Mouse (Mus musculus) lung, adult 2 months (tissue): ENCODE data around the gene Gpsm1. TPM values are rescaled to one million over a fixed set of nuclear protein-coding genes. Genes with fewer than 3 reads are reported as not detected.

Experiments
- DNase-seq: peaks from one replicate; pipeline ENCODE4 v3.0.0; 2022
- H3K4me1 ChIP-seq: fragments of 200-500 bp; 2 replicates; pipeline ENCODE4 v1.6.1; 2011; ENCODE audit warnings: low read length; ENCODE audit not compliant: control insufficient read depth, insufficient read depth
- H3K4me3 ChIP-seq: fragments of 200-500 bp; replicated peaks from 2 replicates; pipeline ENCODE3; 2011; ENCODE audit warnings: low read depth, mild to moderate bottlenecking, control low read depth, low read length; ENCODE audit errors: extremely low read depth
- CTCF ChIP-seq: fragments of 200-500 bp; IDR thresholded peaks from 2 replicates; pipeline ENCODE4 v1.5.1; 2011; ENCODE audit warnings: mild to moderate bottlenecking, low read length, control low read depth; ENCODE audit not compliant: insufficient read depth
- POLR2A ChIP-seq: fragments of 200-500 bp; IDR thresholded peaks from 2 replicates; pipeline ENCODE4 v1.6.1; 2011; ENCODE audit warnings: low read depth, mild to moderate bottlenecking, control low read depth, low read length, borderline replicate concordance; ENCODE audit errors: extremely low read depth
- WGBS: fragments of 180-500 bp; shearing (Covaris S2); methylation state at CpG from one replicate; pipeline ENCODE4 v1.1.7; 2018; 5-methylcytosine and 5-hydroxymethylcytosine counted together
- polyA plus RNA-seq: library from polyadenylated mRNA; depleted of rRNA; stranded (reverse); fragments of >200 nt; gene quantifications from 2 replicates; pipeline ENCODE4 v1.2.3, GENCODE M21; 2012; rRNA removed

Gene Gpsm1
- 49.9 and 56.2 TPM in 2 replicates for polyA plus RNA-seq

GRCm38 (mm10) chr2:26315072-26315924, at the start of gene Gpsm1:
Gpsm1 (plus strand) TSS chr2:26315515.
- peak within 1 kb of the TSS; percentile 76 for H3K4me3 ChIP-seq
- DNase-seq, result peak; percentile 73
- peak; percentile 60; the same call in 1 of the 2 replicates for TF ChIP-seq POLR2A
- no peak for TF ChIP-seq CTCF
- WGBS, result under 1% methylated on average over 59 of the region's 66 CpGs
- H3K4me1 ChIP-seq, result peaks cover 9% of the 10 kb centered on the region

- no peaks in the 10 kb centered on the region for H3K4me1 ChIP-seq
- no peak overlapping the region for H3K4me3 ChIP-seq
- no peak for DNase-seq
- TF ChIP-seq CTCF (no peak), POLR2A (no peak)
- WGBS, result 74% methylated on average over 10 of the region's 10 CpGs
These were observed 49.1 kb upstream of the Gpsm1 start for GRCm38 (mm10) chr2:26266066-26266742.

- Histone ChIP-seq H3K4me1 (no peaks in the 10 kb centered on the region), H3K4me3 (no peak overlapping the region)
- no peak for DNase-seq
- no peak for TF ChIP-seq POLR2A
- TF ChIP-seq CTCF, result no peak
- WGBS, result 54% methylated on average over 3 of the region's 3 CpGs
These were observed 47.1 kb upstream of the Gpsm1 start for GRCm38 (mm10) chr2:26268216-26268615.

- H3K4me1 ChIP-seq, result no peaks in the 10 kb centered on the region
- TF ChIP-seq POLR2A, result no peak
- peak; percentile 88 for TF ChIP-seq CTCF
- 18% methylated on average over 7 of the region's 7 CpGs for WGBS
- no peak overlapping the region for H3K4me3 ChIP-seq
- peak; percentile 48 for DNase-seq
These were observed 41.7 kb upstream of the Gpsm1 start for GRCm38 (mm10) chr2:26273611-26274010.

- Histone ChIP-seq H3K4me1 (no peaks in the 10 kb centered on the region), H3K4me3 (no peak overlapping the region)
- TF ChIP-seq POLR2A (no peak), CTCF (no peak)
- DNase-seq, result no peak
- WGBS, result 80% methylated on average over 3 of the region's 3 CpGs
These were observed 35.6 kb upstream of the Gpsm1 start for GRCm38 (mm10) chr2:26279712-26280111.

GRCm38 (mm10) chr2:26280594-26280993, 34.7 kb upstream of the Gpsm1 start:
- no peak for TF ChIP-seq CTCF
- no peak for TF ChIP-seq POLR2A
- no peak for DNase-seq
- Histone ChIP-seq H3K4me1 (no peaks in the 10 kb centered on the region), H3K4me3 (no peak overlapping the region)
- WGBS, result 75% methylated on average over 11 of the region's 11 CpGs

GRCm38 (mm10) chr2:26285804-26286203, 29.5 kb upstream of the Gpsm1 start:
- no peaks in the 10 kb centered on the region for H3K4me1 ChIP-seq
- 45% methylated on average over 7 of the region's 7 CpGs for WGBS
- H3K4me3 ChIP-seq, result no peak overlapping the region
- no peak for DNase-seq
- no peak for TF ChIP-seq CTCF
- TF ChIP-seq POLR2A, result no peak

- Histone ChIP-seq H3K4me3 (no peak overlapping the region), H3K4me1 (no peaks in the 10 kb centered on the region)
- TF ChIP-seq POLR2A (no peak), CTCF (no peak)
- 46% methylated on average over 7 of the region's 7 CpGs for WGBS
- DNase-seq, result no peak
These were observed 28.9 kb upstream of the Gpsm1 start for GRCm38 (mm10) chr2:26286391-26286790.

- no peak overlapping the region for H3K4me3 ChIP-seq
- no peak for DNase-seq
- no peaks in the 10 kb centered on the region for H3K4me1 ChIP-seq
- WGBS, result 85% methylated on average over 5 of the region's 5 CpGs
- TF ChIP-seq CTCF (no peak), POLR2A (no peak)
These were observed 25.2 kb upstream of the Gpsm1 start for GRCm38 (mm10) chr2:26290133-26290532.

GRCm38 (mm10) chr2:26294457-26294856, 20.9 kb upstream of the Gpsm1 start, which contains the start of gene Ccdc187:
Ccdc187 (minus strand) TSS chr2:26294557.
- 56% methylated on average over 2 of the region's 2 CpGs for WGBS
- DNase-seq, result no peak
- no peaks in the 10 kb centered on the region for H3K4me1 ChIP-seq
- H3K4me3 ChIP-seq, result no peak within 1 kb of the TSS
- no peak for TF ChIP-seq CTCF
- TF ChIP-seq POLR2A, result no peak
